Mouse (Mus musculus) hindbrain, embryonic 15.5 days (tissue): ENCODE measurements around the gene Snai1. TPM values are rescaled to one million over a fixed set of nuclear protein-coding genes. Genes with fewer than 3 reads are reported as not detected.
A peak's percentile ranks its signal among the peaks of the same experiment; 100 is the strongest.

Experiments
- ATAC-seq: fragments of 200-750 bp; cut with Nextera tagmentation; 2 replicates; pipeline ENCODE4 v1.8.0; 2017; ENCODE audit warnings: low read depth, moderate number of reproducible peaks, moderate TSS enrichment; ENCODE audit not compliant: low FRiP score
- H3K27ac ChIP-seq: fragments of 300-500 bp; sonication (generic); replicated peaks from 2 replicates; pipeline ENCODE4 v1.5.1; 2015; ENCODE audit warnings: mild to moderate bottlenecking, inconsistent platforms
- H3K27me3 ChIP-seq: fragments of 300-500 bp; sonication (generic); 2 replicates; pipeline ENCODE4 v1.6.1; 2015; ENCODE audit warnings: control low read depth, inconsistent platforms
- H3K36me3 ChIP-seq: fragments of 300-500 bp; sonication (generic); 2 replicates; pipeline ENCODE4 v1.6.1; 2015; ENCODE audit warnings: control low read depth, inconsistent platforms
- H3K4me1 ChIP-seq: fragments of 300-500 bp; sonication (generic); replicated peaks from 2 replicates; pipeline ENCODE4 v1.6.1; 2015; ENCODE audit warnings: control low read depth, inconsistent platforms
- H3K4me2 ChIP-seq: fragments of 300-500 bp; sonication (generic); 2 replicates; pipeline ENCODE4 v1.6.1; 2015; ENCODE audit warnings: moderate library complexity, mild to moderate bottlenecking, inconsistent platforms
- H3K4me3 ChIP-seq: fragments of 300-500 bp; sonication (generic); 2 replicates; pipeline ENCODE4 v1.5.1; 2015; ENCODE audit warnings: mild to moderate bottlenecking, inconsistent platforms
- H3K9ac ChIP-seq: fragments of 300-500 bp; sonication (generic); 2 replicates; pipeline ENCODE4 v1.6.1; 2015; ENCODE audit warnings: inconsistent platforms
- H3K9me3 ChIP-seq: fragments of 300-500 bp; sonication (generic); 2 replicates; pipeline ENCODE4 v1.6.1; 2016; ENCODE audit warnings: control low read depth, inconsistent platforms
- WGBS: fragments of 180-500 bp; shearing (Covaris S2); methylation state at CpG from one replicate; pipeline ENCODE4 v1.1.7; 2015; 5-methylcytosine and 5-hydroxymethylcytosine counted together
- polyA plus RNA-seq: library from polyadenylated mRNA; unstranded; fragments of >200 nt; fragmentation: Nextera tagmentation; extraction: Ambion mirVana; gene quantifications from 2 replicates; pipeline ENCODE4 v1.2.1, GENCODE M21; 2015

Snai1 gene
- polyA plus RNA-seq, 1 experiment from 2014 or later = 6.6 TPM

DNA sequence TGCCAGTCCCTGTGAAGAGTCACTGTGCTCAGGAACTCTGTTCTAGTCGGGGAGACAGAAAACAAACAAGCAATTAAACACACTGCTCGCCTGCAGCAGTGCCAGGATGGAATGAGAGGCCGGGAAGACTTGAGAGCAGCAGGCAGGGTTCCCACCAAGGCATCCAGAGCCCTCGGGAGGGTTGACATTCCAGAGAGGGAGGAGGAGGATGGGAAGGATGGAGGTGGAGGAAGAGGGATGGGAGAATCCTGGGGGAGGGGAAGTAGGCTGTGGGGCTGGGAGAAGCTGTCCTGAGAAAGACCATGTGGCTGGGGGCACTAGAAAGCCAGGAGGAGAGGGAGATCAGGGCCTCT is 6.0 kb downstream of the Snai1 start:
- H3K4me3 ChIP-seq = no peak overlapping the region
- H3K36me3 ChIP-seq = no peaks in the 10 kb centered on the region
- no peak for ATAC-seq
- no peak overlapping the region for H3K4me2 ChIP-seq
- 5% methylated on average over 4 of the region's 4 CpGs for WGBS
- H3K27ac ChIP-seq = no peak overlapping the region
- peaks cover 26% of the 10 kb centered on the region for H3K27me3 ChIP-seq
- no peaks in the 10 kb centered on the region for H3K9me3 ChIP-seq
- H3K9ac ChIP-seq = no peak overlapping the region
- H3K4me1 ChIP-seq = peaks cover 17% of the 10 kb centered on the region

- H3K9me3 ChIP-seq = no peaks in the 10 kb centered on the region
- no peak overlapping the region for H3K4me3 ChIP-seq
- no peak overlapping the region for H3K9ac ChIP-seq
- no peaks in the 10 kb centered on the region for H3K36me3 ChIP-seq
- H3K4me2 ChIP-seq = no peak overlapping the region
- peaks cover 17% of the 10 kb centered on the region for H3K4me1 ChIP-seq
- WGBS = 64% methylated on average over 5 of the region's 5 CpGs
- no peak for ATAC-seq
- H3K27ac ChIP-seq = no peak overlapping the region
- H3K27me3 ChIP-seq = peaks cover 21% of the 10 kb centered on the region; the same call in 1 of the 2 replicates
Measured at GRCm38 (mm10) chr2:167544456-167544855, 6.5 kb downstream of the Snai1 start.

DNA sequence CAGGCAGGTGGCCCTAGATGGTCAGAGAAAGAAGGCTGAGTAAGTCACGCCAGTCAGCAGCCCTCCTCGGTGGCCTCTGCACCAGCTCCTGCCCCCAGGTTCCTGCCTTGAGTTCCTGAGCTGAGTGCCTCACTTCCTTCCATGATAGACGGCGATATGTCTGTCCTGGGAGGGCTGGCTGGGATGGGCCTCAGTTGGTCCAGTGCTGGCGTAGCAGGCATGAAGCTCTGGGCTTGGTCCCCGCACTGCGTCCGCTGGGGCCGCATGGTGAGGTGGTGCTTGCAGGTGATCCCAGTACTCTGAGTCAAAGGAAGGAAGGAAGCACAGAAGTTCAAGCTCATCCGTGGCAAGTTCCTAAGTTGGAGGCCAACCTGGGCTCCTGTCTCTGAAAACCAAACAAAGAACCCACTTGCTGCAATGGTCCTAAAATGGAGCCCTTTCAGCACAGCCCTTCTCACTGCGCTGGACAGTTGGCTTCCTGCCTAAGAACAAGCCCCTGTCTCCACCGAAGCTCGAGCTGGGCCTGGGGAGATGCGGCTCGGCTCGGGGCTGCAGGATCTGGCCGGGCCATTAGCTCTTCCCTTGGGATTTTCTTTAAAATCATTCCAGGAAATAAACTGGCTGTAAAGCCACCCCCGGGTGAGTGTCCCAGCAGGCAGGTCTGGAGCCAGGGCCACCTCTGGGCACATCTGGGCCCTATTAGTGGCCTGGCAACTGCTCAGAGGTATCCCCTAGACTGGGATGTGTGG is 8.6 kb downstream of the Snai1 start:
- no peak for ATAC-seq
- WGBS = 86% methylated on average over 18 of the region's 18 CpGs
- H3K9me3 ChIP-seq = no peaks in the 10 kb centered on the region
- no peak overlapping the region for H3K9ac ChIP-seq
- H3K4me1 ChIP-seq = peaks cover 5% of the 10 kb centered on the region; the same call in 1 of the 2 replicates
- peaks cover 5% of the 10 kb centered on the region; the same call in 1 of the 2 replicates for H3K27me3 ChIP-seq
- no peak overlapping the region for H3K4me2 ChIP-seq
- H3K4me3 ChIP-seq = no peak overlapping the region
- H3K36me3 ChIP-seq = no peaks in the 10 kb centered on the region
- H3K27ac ChIP-seq = no peak overlapping the region

- no peak for ATAC-seq
- H3K27me3 ChIP-seq = no peaks in the 10 kb centered on the region
- 78% methylated on average over 8 of the region's 8 CpGs for WGBS
Measured at GRCm38 (mm10) chr2:167547444-167547843, 9.4 kb downstream of the Snai1 start.

DNA sequence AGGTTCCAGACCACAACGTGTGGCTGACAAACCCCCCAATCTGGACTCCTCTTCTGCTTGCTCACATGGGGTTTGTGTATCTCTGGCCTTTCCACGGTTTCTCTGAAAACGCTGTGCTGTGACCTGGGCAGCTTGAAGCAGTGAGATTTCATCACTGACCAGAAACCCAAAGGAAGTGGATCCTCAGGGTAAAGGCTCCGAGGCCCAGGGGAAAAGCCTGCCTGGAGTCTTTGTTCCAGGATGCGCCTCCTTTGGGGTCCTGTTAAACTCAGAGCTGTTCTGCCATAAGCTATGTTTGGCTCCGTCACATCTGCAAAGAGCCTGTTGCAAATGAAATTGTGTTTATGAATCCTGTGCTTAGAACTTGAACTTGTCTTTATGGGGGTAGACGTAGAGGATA is 11.0 kb downstream of the Snai1 start:
- no peak overlapping the region for H3K4me2 ChIP-seq
- WGBS = 88% methylated on average over 7 of the region's 7 CpGs
- no peak for ATAC-seq

More at GRCm38 (mm10) chr2:167547444-167547843, 9.4 kb downstream of the Snai1 start:
- H3K4me1 ChIP-seq = peaks cover 5% of the 10 kb centered on the region; the same call in 1 of the 2 replicates
- H3K4me2 ChIP-seq = no peak overlapping the region
- no peaks in the 10 kb centered on the region for H3K9me3 ChIP-seq
- no peak overlapping the region for H3K27ac ChIP-seq
- H3K36me3 ChIP-seq = no peaks in the 10 kb centered on the region
- no peak overlapping the region for H3K9ac ChIP-seq
- H3K4me3 ChIP-seq = no peak overlapping the region

DNA sequence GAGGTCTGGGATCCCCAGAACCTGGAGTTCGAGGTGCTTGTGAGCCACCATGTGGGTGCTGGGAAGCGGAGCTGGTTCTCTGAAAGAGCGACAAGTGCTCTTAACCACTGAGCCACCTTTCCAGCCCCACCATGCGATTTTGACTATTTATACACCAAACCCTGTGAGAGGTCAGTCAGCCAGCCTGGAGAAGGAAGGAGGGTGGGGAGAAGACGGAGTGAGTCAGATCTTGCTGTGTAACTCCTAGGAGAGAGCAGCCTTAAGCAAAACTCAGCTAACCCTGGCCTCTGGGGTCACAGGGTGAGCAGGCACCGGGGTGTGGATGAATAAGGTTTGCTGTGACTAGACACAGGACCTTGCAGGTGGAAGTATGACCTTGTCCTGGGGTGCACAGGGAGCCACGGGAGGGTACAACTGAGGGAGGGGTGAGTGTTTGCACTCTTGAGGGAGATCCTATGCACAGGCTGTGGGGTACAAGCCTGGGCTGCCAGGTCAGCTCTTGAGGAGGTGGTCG is 12.4 kb downstream of the Snai1 start:
- H3K27me3 ChIP-seq = no peaks in the 10 kb centered on the region
- H3K36me3 ChIP-seq = no peaks in the 10 kb centered on the region
- no peak overlapping the region for H3K9ac ChIP-seq
- WGBS = 79% methylated on average over 8 of the region's 8 CpGs
- ATAC-seq = no peak
- H3K4me1 ChIP-seq = no peaks in the 10 kb centered on the region
- H3K9me3 ChIP-seq = no peaks in the 10 kb centered on the region
- H3K27ac ChIP-seq = no peak overlapping the region
- no peak overlapping the region for H3K4me3 ChIP-seq
- H3K4me2 ChIP-seq = no peak overlapping the region

More for the DNA sequence above, 11.0 kb downstream of the Snai1 start:
- H3K9ac ChIP-seq = no peak overlapping the region
- H3K4me1 ChIP-seq = no peaks in the 10 kb centered on the region
- H3K27ac ChIP-seq = no peak overlapping the region
- no peaks in the 10 kb centered on the region for H3K9me3 ChIP-seq
- H3K4me3 ChIP-seq = no peak overlapping the region
- H3K36me3 ChIP-seq = no peaks in the 10 kb centered on the region
- no peaks in the 10 kb centered on the region for H3K27me3 ChIP-seq

- no peaks in the 10 kb centered on the region for H3K4me1 ChIP-seq
- 68% methylated on average over 8 of the region's 8 CpGs for WGBS
- H3K4me2 ChIP-seq = no peak overlapping the region
- no peaks in the 10 kb centered on the region for H3K9me3 ChIP-seq
- no peak overlapping the region for H3K9ac ChIP-seq
- H3K27ac ChIP-seq = no peak overlapping the region
- no peak overlapping the region for H3K4me3 ChIP-seq
- H3K27me3 ChIP-seq = no peaks in the 10 kb centered on the region
- H3K36me3 ChIP-seq = no peaks in the 10 kb centered on the region
- no peak for ATAC-seq
Measured at GRCm38 (mm10) chr2:167551342-167551920, 13.4 kb downstream of the Snai1 start.

GRCm38 (mm10) chr2:167552292-167552691 is 14.3 kb downstream of the Snai1 start:
- no peak overlapping the region for H3K27ac ChIP-seq
- no peak overlapping the region for H3K9ac ChIP-seq
- H3K27me3 ChIP-seq = no peaks in the 10 kb centered on the region
- no peak overlapping the region for H3K4me2 ChIP-seq
- H3K4me1 ChIP-seq = no peaks in the 10 kb centered on the region
- no peak overlapping the region for H3K4me3 ChIP-seq
- WGBS = 85% methylated on average over 4 of the region's 4 CpGs
- no peaks in the 10 kb centered on the region for H3K9me3 ChIP-seq
- ATAC-seq = no peak
- no peaks in the 10 kb centered on the region for H3K36me3 ChIP-seq

GRCm38 (mm10) chr2:167552927-167553402 is 15.0 kb downstream of the Snai1 start:
- Histone ChIP-seq H3K9me3 (no peaks in the 10 kb centered on the region), H3K36me3 (no peaks in the 10 kb centered on the region), H3K4me2 (no peak overlapping the region), H3K4me1 (no peaks in the 10 kb centered on the region), H3K27ac (no peak overlapping the region), H3K4me3 (no peak overlapping the region), H3K9ac (no peak overlapping the region), H3K27me3 (no peaks in the 10 kb centered on the region)
- ATAC-seq = no peak
- 12% methylated on average over 11 of the region's 11 CpGs for WGBS

GRCm38 (mm10) chr2:167555766-167556165 is 17.8 kb downstream of the Snai1 start:
- Histone ChIP-seq H3K27me3 (peaks cover 7% of the 10 kb centered on the region; the same call in 1 of the 2 replicates), H3K9ac (no peak overlapping the region), H3K4me3 (no peak overlapping the region), H3K4me2 (no peak overlapping the region), H3K4me1 (peaks cover 10% of the 10 kb centered on the region), H3K9me3 (no peaks in the 10 kb centered on the region), H3K27ac (no peak overlapping the region), H3K36me3 (no peaks in the 10 kb centered on the region)
- 93% methylated on average over 5 of the region's 5 CpGs for WGBS
- no peak for ATAC-seq

- H3K9ac ChIP-seq = no peak overlapping the region
- H3K27ac ChIP-seq = no peak overlapping the region
- peak overlapping the region; percentile 50 for H3K4me2 ChIP-seq
- H3K4me1 ChIP-seq = peaks cover 27% of the 10 kb centered on the region
- WGBS = 7% methylated on average over 26 of the region's 27 CpGs
- no peaks in the 10 kb centered on the region for H3K9me3 ChIP-seq
- no peaks in the 10 kb centered on the region for H3K36me3 ChIP-seq
- peaks cover 7% of the 10 kb centered on the region; the same call in 1 of the 2 replicates for H3K27me3 ChIP-seq
- no peak for ATAC-seq
- H3K4me3 ChIP-seq = peak overlapping the region; percentile 18; the same call in 1 of the 2 replicates
Measured at GRCm38 (mm10) chr2:167559413-167559812, 21.4 kb downstream of the Snai1 start.

GRCm38 (mm10) chr2:167562101-167562500 is 24.1 kb downstream of the Snai1 start:
- peaks cover 38% of the 10 kb centered on the region for H3K4me1 ChIP-seq
- no peaks in the 10 kb centered on the region for H3K36me3 ChIP-seq
- WGBS = 29% methylated on average over 8 of the region's 8 CpGs
- H3K9ac ChIP-seq = no peak overlapping the region
- H3K27me3 ChIP-seq = peaks cover 7% of the 10 kb centered on the region; the same call in 1 of the 2 replicates
- ATAC-seq = peak; percentile 42; the same call in 1 of the 2 replicates
- H3K9me3 ChIP-seq = no peaks in the 10 kb centered on the region
- H3K4me3 ChIP-seq = no peak overlapping the region
- H3K27ac ChIP-seq = no peak overlapping the region
- no peak overlapping the region for H3K4me2 ChIP-seq
